Mouse (Mus musculus): Measurements from ENCODE around the gene Rras. TPM values are rescaled to one million over a fixed set of nuclear protein-coding genes. Genes with fewer than 3 reads are reported as not detected.

The Rras gene
- total and polyA plus RNA-seq, 3 experiments = 3.2 to 16.3 (median 5.6) TPM

GRCm38 (mm10) chr7:44998501-44998955 is 19.2 kb upstream of the Rras start, which contains the start of gene Bcl2l12:
TSS of gene Bcl2l12 (minus strand) at chr7:44998712.
- Histone ChIP-seq H3K4me3 (ENCODE audit: low read depth, low read length) (peak within 1 kb of the TSS; percentile 75), H3K4me1 (ENCODE audit: insufficient read depth, low read depth, low read length) (peaks cover 74% of the 10 kb centered on the region), H3K9me3 (replicated peaks) (no peaks in the 10 kb centered on the region), H3K36me3 (replicated peaks) (peaks cover 80% of the 10 kb centered on the region), H3K27me3 (ENCODE audit: insufficient read depth, low read length) (no peaks in the 10 kb centered on the region)
- ATAC-seq (ENCODE audit: extremely low read depth, insufficient number of reproducible peaks, low FRiP score, poor library complexity, severe bottlenecking) (no peak), DNase-seq (ENCODE audit: low spot score) (peak; percentile 56)
- TF ChIP-seq POLR2AphosphoS5 (IDR thresholded peaks at IDR 0.05; ENCODE audit: insufficient replicate concordance, low read depth, low read length) (no peak), GATA2 (IDR thresholded peaks at IDR 0.05; ENCODE audit: borderline replicate concordance, low read depth, low read length) (no peak), GATA1 (IDR thresholded peaks at IDR 0.05; ENCODE audit: borderline replicate concordance, low read length) (no peak)

DNA sequence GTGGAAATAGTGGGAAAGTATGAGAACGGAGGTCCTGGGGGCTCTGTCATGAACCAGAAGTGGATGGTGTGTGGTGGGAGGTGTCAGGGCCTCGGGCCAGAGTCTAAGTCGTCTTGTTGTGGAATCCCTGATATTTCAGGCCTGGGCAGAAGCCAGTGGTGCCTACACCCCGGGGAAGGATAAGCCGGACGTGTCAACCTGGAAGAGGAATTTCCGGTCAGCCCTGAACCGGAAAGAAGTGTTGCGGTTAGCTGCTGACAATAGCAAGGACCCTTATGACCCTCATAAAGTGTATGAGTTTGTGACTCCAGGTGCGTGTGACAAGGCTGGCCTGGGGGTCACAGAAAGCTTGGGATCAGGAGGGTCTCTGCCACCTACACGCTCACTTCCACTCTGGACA is 18.0 kb upstream of the Rras start:
- ATAC-seq (ENCODE audit: extremely low read depth, insufficient number of reproducible peaks, low FRiP score, poor library complexity, severe bottlenecking) = no peak

DNA sequence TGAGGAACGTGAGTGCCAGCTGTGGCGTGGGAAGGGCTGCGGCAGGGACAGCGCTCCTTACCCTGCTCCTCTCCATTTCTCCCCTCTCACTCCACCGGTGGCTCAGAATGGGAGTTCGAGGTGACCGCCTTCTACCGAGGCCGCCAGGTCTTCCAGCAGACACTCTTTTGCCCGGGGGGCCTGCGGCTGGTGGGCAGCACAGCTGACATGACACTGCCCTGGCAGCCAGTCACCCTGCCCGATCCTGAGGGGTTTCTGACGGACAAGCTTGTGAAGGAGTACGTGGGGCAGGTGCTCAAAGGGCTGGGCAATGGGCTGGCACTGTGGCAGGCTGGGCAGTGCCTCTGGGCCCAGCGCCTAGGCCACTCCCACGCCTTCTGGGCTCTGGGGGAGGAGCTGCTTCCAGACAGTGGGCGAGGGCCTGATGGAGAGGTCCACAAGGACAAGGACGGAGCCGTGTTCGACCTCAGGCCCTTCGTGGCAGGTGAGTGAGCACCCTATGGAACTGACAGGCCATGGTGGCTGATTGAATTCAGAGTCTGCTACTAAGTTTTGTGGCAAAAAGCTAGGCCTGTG is 17.1 kb upstream of the Rras start:
- H3K9me3 ChIP-seq (replicated peaks) = no peaks in the 10 kb centered on the region
- H3K4me1 ChIP-seq (ENCODE audit: insufficient read depth, low read depth, low read length) = peaks cover 79% of the 10 kb centered on the region
- TF ChIP-seq GATA2 (IDR thresholded peaks at IDR 0.05; ENCODE audit: borderline replicate concordance, low read depth, low read length) (no peak), CTCF (IDR thresholded peaks at IDR 0.05; ENCODE audit: low read depth, low read length) (no peak), GATA1 (IDR thresholded peaks at IDR 0.05; ENCODE audit: borderline replicate concordance, low read length) (no peak), POLR2AphosphoS5 (IDR thresholded peaks at IDR 0.05; ENCODE audit: insufficient replicate concordance, low read depth, low read length) (no peak), TAL1 (conservative IDR thresholded peaks at IDR 0.05; ENCODE audit: low read depth, low read length) (no peak)
- H3K36me3 ChIP-seq (replicated peaks) = peaks cover 80% of the 10 kb centered on the region
- ATAC-seq (ENCODE audit: extremely low read depth, insufficient number of reproducible peaks, low FRiP score, poor library complexity, severe bottlenecking) (no peak), DNase-seq (ENCODE audit: low spot score) (no peak)
- no peaks in the 10 kb centered on the region for H3K27me3 ChIP-seq (ENCODE audit: insufficient read depth, low read length)
- peak overlapping the region; percentile 44; the same call in 1 of the 2 replicates for H3K4me3 ChIP-seq (ENCODE audit: low read depth, low read length)

More for the DNA sequence above, 18.0 kb upstream of the Rras start:
- no peak for DNase-seq (ENCODE audit: low spot score)
- Histone ChIP-seq H3K4me3 (ENCODE audit: low read depth, low read length) (peak overlapping the region; percentile 35; the same call in 1 of the 2 replicates), H3K9me3 (replicated peaks) (no peaks in the 10 kb centered on the region), H3K36me3 (replicated peaks) (peaks cover 80% of the 10 kb centered on the region), H3K4me1 (ENCODE audit: insufficient read depth, low read depth, low read length) (peaks cover 79% of the 10 kb centered on the region), H3K27me3 (ENCODE audit: insufficient read depth, low read length) (no peaks in the 10 kb centered on the region)
- TF ChIP-seq CTCF (IDR thresholded peaks at IDR 0.05; ENCODE audit: low read depth, low read length) (no peak), POLR2AphosphoS5 (IDR thresholded peaks at IDR 0.05; ENCODE audit: insufficient replicate concordance, low read depth, low read length) (no peak), GATA2 (IDR thresholded peaks at IDR 0.05; ENCODE audit: borderline replicate concordance, low read depth, low read length) (no peak), TAL1 (conservative IDR thresholded peaks at IDR 0.05; ENCODE audit: low read depth, low read length) (no peak), GATA1 (IDR thresholded peaks at IDR 0.05; ENCODE audit: borderline replicate concordance, low read length) (no peak)

DNA sequence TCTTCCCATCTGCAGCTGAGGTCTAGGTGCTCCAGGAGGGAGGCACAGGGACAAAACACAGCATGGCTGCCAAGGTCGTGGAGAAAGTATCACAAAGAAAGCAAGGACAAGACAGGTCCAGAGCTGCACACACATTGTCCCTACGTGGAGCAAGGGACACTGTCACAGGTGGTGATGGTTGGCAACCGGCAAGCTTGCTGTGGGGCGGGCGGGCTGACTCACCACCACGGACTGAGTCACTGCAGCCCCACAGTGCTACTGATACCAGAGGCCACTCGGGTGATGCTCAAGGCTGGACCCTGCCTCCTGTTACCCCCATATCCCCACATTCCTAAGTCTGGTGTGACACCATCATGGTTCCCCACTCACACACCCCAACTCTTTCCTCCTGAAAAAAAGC is 15.3 kb upstream of the Rras start:
- Histone ChIP-seq H3K4me3 (ENCODE audit: low read depth, low read length) (no peak overlapping the region), H3K27me3 (ENCODE audit: insufficient read depth, low read length) (no peaks in the 10 kb centered on the region), H3K36me3 (replicated peaks) (peaks cover 86% of the 10 kb centered on the region), H3K4me1 (ENCODE audit: insufficient read depth, low read depth, low read length) (peaks cover 75% of the 10 kb centered on the region), H3K9me3 (replicated peaks) (no peaks in the 10 kb centered on the region; the same call in 1 of the 2 replicates)
- ATAC-seq (ENCODE audit: extremely low read depth, insufficient number of reproducible peaks, low FRiP score, poor library complexity, severe bottlenecking) = no peak
- TF ChIP-seq GATA1 (IDR thresholded peaks at IDR 0.05; ENCODE audit: borderline replicate concordance, low read length) (no peak), CTCF (IDR thresholded peaks at IDR 0.05; ENCODE audit: low read depth, low read length) (no peak), TAL1 (conservative IDR thresholded peaks at IDR 0.05; ENCODE audit: low read depth, low read length) (no peak), GATA2 (IDR thresholded peaks at IDR 0.05; ENCODE audit: borderline replicate concordance, low read depth, low read length) (no peak), POLR2AphosphoS5 (IDR thresholded peaks at IDR 0.05; ENCODE audit: insufficient replicate concordance, low read depth, low read length) (no peak)
- no peak for DNase-seq (ENCODE audit: low spot score)

DNA sequence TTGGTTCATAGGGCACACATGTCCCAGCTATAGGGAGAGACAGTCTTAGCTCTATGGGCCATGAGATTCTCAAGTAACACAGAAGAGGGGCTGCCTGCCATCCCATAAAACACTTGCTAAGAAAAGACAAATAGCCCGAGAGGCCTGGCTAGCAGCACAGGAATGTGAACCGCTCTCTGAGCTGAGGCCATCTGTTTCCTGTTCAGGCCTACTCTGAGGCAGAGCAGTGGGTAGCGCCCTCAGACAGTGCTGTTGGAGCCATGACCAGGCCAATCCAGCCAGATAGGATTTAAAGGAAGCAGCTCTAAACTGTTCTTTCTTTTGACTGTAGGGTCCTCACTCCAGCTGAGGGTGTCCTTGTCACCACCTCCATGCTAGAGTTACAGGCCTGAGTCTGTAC is 13.2 kb upstream of the Rras start:
- no peak for DNase-seq (ENCODE audit: low spot score)
- Histone ChIP-seq H3K9me3 (replicated peaks) (peaks cover 7% of the 10 kb centered on the region), H3K4me1 (ENCODE audit: insufficient read depth, low read depth, low read length) (peaks cover 65% of the 10 kb centered on the region), H3K36me3 (replicated peaks) (peaks cover 100% of the 10 kb centered on the region), H3K27me3 (ENCODE audit: insufficient read depth, low read length) (no peaks in the 10 kb centered on the region), H3K4me3 (ENCODE audit: low read depth, low read length) (no peak overlapping the region)
- TF ChIP-seq POLR2AphosphoS5 (IDR thresholded peaks at IDR 0.05; ENCODE audit: insufficient replicate concordance, low read depth, low read length) = no peak
- no peak for TF ChIP-seq CTCF (IDR thresholded peaks at IDR 0.05; ENCODE audit: low read depth, low read length)
- TF ChIP-seq GATA2 (IDR thresholded peaks at IDR 0.05; ENCODE audit: borderline replicate concordance, low read depth, low read length) = no peak
- no peak for TF ChIP-seq GATA1 (IDR thresholded peaks at IDR 0.05; ENCODE audit: borderline replicate concordance, low read length)
- TF ChIP-seq TAL1 (conservative IDR thresholded peaks at IDR 0.05; ENCODE audit: low read depth, low read length) = no peak
- ATAC-seq (ENCODE audit: extremely low read depth, insufficient number of reproducible peaks, low FRiP score, poor library complexity, severe bottlenecking) = no peak

GRCm38 (mm10) chr7:45005321-45005992 is 12.3 kb upstream of the Rras start:
- H3K36me3 ChIP-seq (replicated peaks) = peaks cover 100% of the 10 kb centered on the region
- ATAC-seq (ENCODE audit: extremely low read depth, insufficient number of reproducible peaks, low FRiP score, poor library complexity, severe bottlenecking) = no peak

More at GRCm38 (mm10) chr7:45005321-45005992, 12.3 kb upstream of the Rras start:
- Histone ChIP-seq H3K4me3 (ENCODE audit: low read depth, low read length) (no peak overlapping the region), H3K4me1 (ENCODE audit: insufficient read depth, low read depth, low read length) (peaks cover 62% of the 10 kb centered on the region), H3K9me3 (replicated peaks) (peaks cover 7% of the 10 kb centered on the region), H3K27me3 (ENCODE audit: insufficient read depth, low read length) (no peaks in the 10 kb centered on the region)
- TF ChIP-seq CTCF (IDR thresholded peaks at IDR 0.05; ENCODE audit: low read depth, low read length) (no peak), GATA1 (IDR thresholded peaks at IDR 0.05; ENCODE audit: borderline replicate concordance, low read length) (no peak), POLR2AphosphoS5 (IDR thresholded peaks at IDR 0.05; ENCODE audit: insufficient replicate concordance, low read depth, low read length) (no peak), GATA2 (IDR thresholded peaks at IDR 0.05; ENCODE audit: borderline replicate concordance, low read depth, low read length) (no peak), TAL1 (conservative IDR thresholded peaks at IDR 0.05; ENCODE audit: low read depth, low read length) (no peak)
- DNase-seq (ENCODE audit: low spot score) = no peak
